Mouse (Mus musculus) frontal cortex, postnatal 25 days (tissue): ENCODE results near the gene Trappc2l.
"Not testable (repeated sequence)": the region's sequence is repeated elsewhere in the genome, so short reads cannot be mapped to it uniquely, and the experiment has no call there.

Experiments used
- DNase-seq, 2 experiments: peaks; one replicate each; pipeline ENCODE4 v3.0.0; 2022; ENCODE audit warnings: low spot score in 2 of 2

Trappc2l gene

DNA sequence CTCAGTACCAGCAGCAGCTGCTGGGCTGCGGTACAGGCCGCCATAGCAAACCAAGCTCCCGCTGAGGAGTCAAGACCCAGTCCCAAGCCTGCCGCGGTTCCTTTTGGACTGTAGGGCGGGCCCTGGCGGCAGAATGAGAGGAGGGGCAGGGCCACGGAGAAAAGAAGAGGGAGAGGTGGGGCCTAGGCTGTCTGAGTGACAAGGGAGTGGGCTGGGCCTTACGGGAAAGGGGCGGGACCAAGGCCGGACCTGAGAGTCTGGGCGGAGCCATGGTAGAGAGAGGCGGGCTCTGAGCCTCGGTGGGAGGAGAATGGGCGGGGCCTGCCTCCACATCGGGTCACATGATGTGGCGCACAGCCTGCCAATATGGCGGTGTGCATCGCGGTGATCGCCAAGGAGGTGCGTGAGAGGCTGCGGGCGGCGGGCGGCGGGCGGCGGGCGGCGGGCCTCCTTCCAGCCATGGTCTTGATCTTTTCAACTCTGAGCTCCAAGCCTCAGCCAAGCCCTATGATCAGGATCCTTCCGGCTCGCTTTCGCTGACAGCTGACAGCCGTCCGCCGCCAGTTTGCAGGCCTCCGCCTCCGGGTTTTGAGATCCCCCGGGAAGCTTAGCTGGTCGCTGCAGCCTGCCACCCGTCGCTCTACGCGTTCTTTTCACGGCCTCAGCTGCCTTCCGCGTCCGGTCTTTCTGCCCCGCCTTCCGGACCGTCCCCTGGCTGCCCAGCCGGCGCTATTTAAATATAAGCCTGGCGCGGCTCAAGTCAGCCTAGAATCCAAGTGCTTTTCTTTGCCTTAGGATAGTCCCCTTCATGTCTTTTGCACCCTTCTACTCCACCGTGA, at the start of gene Trappc2l, which contains the start of gene Galns:
TSS of gene Trappc2l (plus strand) at position 346 of the 839 bp plus-strand sequence.
TSS of gene Galns (minus strand) at position 169 of the 839 bp plus-strand sequence.
- peak; percentile 75 to 89 for DNase-seq

- no peak for DNase-seq
These were observed 46.8 kb upstream of the Trappc2l start for GRCm38 (mm10) chr8:122564363-122565352.

- DNase-seq = no peak
These were observed 44.7 kb upstream of the Trappc2l start for GRCm38 (mm10) chr8:122566766-122567165.

GRCm38 (mm10) chr8:122567361-122568108, 43.9 kb upstream of the Trappc2l start, which contains the start of gene Cdt1:
Gene Cdt1, plus strand, starts transcription at chr8:122568015.
- DNase-seq = peak; percentile 90 to 91

DNA sequence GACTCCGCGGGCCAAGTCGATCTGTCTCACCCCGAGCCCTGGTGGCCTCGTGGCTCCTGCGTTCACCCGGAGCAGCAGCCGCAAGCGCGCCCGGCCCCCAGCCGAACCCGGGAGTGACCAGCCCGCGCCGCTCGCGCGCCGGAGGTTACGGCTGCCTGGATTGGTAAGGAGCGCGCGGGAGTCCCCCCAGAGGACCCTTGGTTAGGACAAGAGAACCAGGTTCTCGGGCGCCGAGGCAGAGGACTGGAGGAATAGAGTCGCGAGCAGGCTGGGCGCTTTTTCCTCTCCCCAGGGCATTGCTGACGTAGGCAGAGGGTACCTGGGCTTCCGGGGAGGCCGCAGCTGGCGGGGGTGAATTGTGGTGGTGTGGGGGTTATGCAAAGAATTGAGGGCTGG, 43.3 kb upstream of the Trappc2l start:
- DNase-seq = no peak

DNA sequence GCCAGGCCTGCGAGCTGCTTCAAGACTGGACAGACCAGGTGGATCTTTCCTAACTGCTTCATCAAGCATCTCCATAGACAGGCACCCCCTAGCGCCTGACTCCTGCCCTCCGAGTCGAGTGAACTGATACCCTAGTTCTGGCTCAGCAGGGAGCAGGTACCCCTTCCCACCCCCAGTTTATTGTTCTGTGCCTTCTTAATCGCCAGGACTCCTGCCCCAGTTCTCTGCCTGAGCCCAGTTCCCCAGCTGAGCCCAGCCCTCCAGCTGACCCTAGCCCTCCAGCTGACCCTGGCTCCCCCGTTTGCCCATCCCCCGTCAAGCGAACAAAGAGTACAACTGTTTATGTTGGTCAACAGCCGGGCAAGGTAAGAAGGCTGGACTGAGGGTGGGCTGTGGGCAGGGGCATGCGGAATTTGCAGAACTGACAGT, 42.5 kb upstream of the Trappc2l start:
- DNase-seq = no peak

DNA sequence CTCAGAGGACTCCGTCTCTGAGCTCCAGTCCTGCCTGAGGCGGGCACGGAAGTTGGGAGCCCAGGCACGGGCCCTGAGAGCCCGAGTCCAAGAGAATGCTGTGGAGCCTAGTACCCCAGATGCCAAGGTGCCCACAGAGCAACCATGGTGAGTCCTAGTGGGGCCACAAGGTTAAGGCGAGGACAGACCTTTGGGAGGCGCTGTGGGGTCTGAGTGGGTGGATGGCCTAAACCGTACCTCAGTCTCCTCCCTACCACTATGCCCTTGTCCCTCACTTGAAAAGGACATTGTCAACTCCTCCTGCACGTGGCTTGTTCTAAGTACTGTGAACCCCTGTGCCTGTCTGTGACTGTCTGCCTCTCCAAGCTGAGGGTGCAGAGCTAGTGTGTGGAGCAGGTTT, 42.1 kb upstream of the Trappc2l start:
- no peak for DNase-seq

DNA sequence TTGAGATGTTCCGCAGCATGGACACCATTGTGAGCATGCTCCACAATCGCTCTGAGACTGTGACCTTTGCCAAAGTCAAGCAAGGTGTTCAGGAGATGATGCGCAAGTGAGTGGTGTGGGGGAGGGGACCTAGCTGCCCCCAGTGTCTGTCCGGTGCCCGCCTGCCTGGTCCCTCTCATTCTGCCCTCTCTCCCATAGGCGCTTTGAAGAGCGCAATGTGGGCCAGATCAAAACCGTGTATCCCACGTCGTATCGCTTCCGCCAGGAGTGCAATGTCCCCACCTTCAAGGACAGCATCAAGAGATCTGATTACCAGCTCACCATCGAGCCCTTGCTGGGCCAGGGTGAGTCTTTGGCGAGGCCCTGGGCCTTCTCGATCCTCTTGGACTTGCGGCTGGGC, 41.4 kb upstream of the Trappc2l start:
- no peak for DNase-seq

- DNase-seq = no peak
These were observed 40.3 kb upstream of the Trappc2l start for GRCm38 (mm10) chr8:122571153-122571552.

DNA sequence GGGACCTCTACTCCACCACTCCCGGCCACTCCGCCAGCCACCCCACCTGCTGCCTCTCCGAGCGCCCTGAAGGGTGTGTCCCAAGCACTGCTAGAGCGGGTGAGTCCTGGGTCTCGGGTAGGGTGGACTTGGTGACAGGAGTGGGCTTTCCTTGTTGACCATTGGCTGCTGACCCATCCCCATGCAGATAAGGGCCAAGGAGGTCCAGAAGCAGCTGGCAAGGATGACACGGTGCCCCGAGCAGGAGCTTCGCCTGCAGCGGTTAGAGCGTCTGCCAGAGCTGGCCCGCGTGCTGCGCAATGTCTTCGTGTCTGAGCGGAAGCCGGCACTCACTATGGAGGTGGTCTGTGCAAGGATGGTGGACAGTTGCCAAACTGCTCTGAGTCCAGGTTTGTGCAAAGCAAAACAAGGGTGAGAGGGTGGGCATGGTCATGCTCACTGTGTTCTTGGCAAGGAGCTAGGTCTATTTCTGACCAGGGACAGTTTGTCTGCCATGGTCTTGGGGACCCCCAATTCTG, 39.6 kb upstream of the Trappc2l start:
- DNase-seq = no peak

- no peak for DNase-seq
These were observed 38.7 kb upstream of the Trappc2l start for GRCm38 (mm10) chr8:122572751-122573150.

DNA sequence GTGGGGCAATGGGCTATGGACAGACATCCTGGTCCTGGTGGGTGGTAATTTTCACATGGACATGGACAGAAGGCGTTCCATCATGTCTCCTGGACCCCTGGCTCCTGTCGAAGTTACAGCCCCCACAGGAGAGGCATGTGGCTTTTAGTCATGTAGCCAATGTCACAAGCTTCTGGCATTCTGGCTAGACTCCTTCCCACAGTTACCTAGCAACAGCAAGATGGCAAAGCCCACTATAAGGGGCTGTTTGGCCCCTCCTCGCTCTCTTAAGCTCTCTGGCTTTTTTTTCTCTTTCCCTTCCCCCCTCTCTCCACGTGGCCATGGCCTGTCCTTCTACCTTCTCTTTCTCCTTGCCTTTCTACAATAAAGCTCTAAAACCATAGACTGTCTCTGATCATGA, 38.3 kb upstream of the Trappc2l start:
- DNase-seq = not testable (repeated sequence)

GRCm38 (mm10) chr8:122573577-122573976, 37.9 kb upstream of the Trappc2l start:
- DNase-seq = no peak

DNA sequence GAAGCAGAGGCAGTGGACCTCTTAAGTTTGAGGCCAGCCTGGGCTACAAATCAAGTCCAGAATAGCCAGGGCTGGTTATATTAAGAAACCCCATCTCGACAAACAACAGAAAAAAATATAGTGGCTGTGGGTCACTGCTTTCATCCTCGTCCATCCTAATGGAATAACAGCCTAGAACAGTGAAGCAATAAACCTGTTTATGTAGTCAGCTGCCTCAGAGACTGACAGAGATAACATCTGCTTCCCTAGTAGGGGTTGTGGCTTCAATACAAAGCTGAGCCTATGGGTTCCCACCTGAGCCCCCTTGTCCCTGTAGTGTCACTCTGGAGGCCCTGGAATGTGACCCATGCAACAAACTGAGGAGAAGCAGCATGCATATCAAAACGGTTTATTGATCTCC, 37.2 kb upstream of the Trappc2l start:
- DNase-seq = no peak

GRCm38 (mm10) chr8:122574667-122575251, 36.7 kb upstream of the Trappc2l start:
- no peak for DNase-seq

DNA sequence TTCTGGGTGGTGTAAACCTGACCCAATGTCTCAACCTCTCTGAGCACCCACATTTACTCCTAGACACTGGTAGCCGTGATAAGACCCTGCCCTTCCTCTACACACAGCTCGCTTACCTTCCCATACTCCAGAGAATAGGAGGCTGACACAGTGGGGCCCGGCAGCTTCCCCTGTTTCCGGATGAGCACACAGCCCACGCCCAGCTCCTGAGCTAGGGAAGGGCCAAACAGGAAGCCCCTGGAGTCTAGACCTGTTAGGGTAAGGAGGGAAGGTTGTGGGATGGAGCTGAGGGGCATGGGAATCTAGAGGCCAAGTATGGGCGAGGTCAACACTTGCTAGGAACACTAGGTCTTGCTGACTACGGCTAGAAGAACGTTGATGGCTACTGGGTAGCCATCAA, 36.2 kb upstream of the Trappc2l start:
- no peak for DNase-seq

DNA sequence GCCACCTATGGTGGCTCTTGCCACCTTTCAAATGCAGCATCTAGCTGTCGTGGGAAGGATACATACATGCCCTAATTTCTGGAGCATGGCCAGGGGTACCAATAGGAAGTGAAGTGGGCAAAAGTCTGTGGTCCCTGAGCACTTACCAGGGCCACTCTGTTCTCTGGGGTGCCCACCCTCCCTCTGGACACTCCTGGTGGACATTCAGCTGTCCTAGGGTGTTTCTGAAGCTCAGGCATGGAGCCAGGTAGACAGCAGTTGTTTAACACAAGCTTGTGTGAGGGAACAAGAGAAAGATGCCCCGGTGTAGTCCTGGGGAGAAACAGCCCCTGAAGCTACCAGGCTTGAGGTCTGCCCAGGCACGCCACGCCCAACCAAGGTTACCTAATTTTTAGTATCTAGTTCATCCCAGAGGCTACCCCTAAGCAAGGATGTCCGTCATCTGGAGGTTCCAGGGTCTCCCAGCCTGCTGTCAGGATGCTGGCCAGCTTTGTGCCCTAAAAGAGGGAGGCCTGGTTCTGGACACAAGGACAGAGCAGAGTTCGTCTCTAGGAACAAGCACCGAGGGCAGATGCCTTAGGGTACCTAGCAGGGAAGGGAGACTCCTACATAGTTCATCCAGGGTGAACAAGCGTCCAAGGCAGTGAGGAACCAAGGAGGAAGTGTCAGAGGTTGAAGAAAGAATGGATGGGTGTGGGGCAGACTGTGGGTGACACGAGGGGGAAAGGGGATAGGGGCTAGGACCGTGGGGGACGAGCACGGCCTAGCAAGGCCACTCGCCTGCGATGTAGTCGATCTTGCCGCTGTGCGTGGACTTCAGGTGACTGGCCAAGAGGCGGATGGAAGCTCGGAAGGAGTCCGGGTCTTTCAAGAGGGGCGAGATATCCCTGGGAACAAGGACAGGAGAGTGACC, 35.4 kb upstream of the Trappc2l start:
- DNase-seq = no peak

DNA sequence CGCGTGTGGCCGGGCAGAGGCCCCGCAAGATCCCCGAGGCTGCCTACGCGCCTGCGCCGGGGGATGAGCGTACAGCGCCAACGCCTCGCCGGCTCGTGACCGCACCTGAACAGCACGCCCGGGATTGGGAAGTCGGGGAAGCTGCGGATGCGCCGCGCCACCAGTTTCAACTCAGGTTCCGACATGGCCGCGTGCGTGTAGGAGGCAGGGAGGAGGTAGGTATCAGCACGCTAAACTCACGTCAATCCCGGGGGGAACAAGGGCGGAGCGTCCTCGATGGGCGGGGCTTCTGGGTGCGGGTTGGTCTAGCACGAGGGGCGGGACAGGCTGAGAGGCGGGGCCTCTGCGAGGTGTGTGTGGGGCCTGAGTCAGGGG, 34.8 kb upstream of the Trappc2l start, which contains the start of gene Aprt:
TSS of gene Aprt (minus strand) at position 262 of the 375 bp plus-strand sequence.
- DNase-seq = peak; percentile 81 to 88

GRCm38 (mm10) chr8:122577116-122577515, 34.3 kb upstream of the Trappc2l start:
- DNase-seq = no peak

DNA sequence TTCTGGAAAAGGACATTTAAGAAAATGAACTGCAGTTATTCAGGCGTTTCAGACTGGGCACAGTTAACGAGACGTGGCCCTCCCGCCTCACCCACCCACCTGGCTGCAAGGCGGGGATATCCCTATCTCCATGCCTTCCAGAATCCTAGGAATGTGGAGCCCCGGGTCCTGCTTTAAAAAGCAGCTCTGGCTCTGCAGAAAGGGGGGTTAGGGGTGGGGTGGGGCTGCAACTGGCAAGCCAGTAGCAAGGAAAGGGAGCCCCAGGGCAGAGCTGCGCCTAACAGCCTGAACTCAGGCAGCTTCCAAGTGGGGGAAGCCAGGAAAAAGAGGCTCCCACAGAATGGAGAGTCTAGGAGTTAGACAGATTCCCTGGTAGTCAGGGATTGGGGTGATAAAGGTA, 32.2 kb upstream of the Trappc2l start:
- no peak for DNase-seq
